Mouse (Mus musculus): ENCODE measurements around the gene Copg2.

Gene Copg2

GRCm38 (mm10) chr6:30700182-30700581, 196.4 kb downstream of the Copg2 start:
- H3K27me3 ChIP-seq (ENCODE audit: insufficient read depth, low read length) = no peaks in the 10 kb centered on the region
- no peaks in the 10 kb centered on the region for H3K4me1 ChIP-seq (replicated peaks; ENCODE audit: low read depth, low read length)
- H3K4me3 ChIP-seq (replicated peaks; ENCODE audit: low read length) = no peak overlapping the region
- no peak for TF ChIP-seq NANOG (IDR thresholded peaks at IDR 0.05; ENCODE audit: borderline replicate concordance, low read length)
- no peak for TF ChIP-seq POU5F1 (IDR thresholded peaks at IDR 0.05; ENCODE audit: borderline replicate concordance, low read length)
- no peak for TF ChIP-seq CTCF (conservative IDR thresholded peaks at IDR 0.05; ENCODE audit: low read length)
- no peaks in the 10 kb centered on the region for H3K36me3 ChIP-seq (ENCODE audit: insufficient read depth, low read length)
- no peaks in the 10 kb centered on the region for H3K9me3 ChIP-seq (ENCODE audit: low read length)

- H3K36me3 ChIP-seq (ENCODE audit: insufficient read depth, low read length) = no peaks in the 10 kb centered on the region
- H3K4me1 ChIP-seq (replicated peaks; ENCODE audit: low read depth, low read length) = peaks cover 6% of the 10 kb centered on the region
- H3K27me3 ChIP-seq (ENCODE audit: insufficient read depth, low read length) = no peaks in the 10 kb centered on the region
- H3K9me3 ChIP-seq (ENCODE audit: low read length) = no peaks in the 10 kb centered on the region
- TF ChIP-seq NANOG (IDR thresholded peaks at IDR 0.05; ENCODE audit: borderline replicate concordance, low read length) (no peak), CTCF (conservative IDR thresholded peaks at IDR 0.05; ENCODE audit: low read length) (no peak), POU5F1 (IDR thresholded peaks at IDR 0.05; ENCODE audit: borderline replicate concordance, low read length) (no peak)
- no peak overlapping the region for H3K4me3 ChIP-seq (replicated peaks; ENCODE audit: low read length)
These were observed 198.6 kb downstream of the Copg2 start for GRCm38 (mm10) chr6:30698036-30698435.

Data from E14TG2a.4 (cell line).